Mouse (Mus musculus): ENCODE measurements around the gene Zfp110. TPM values are rescaled to one million over a fixed set of nuclear protein-coding genes. Genes with fewer than 3 reads are reported as not detected.

Gene Zfp110
- 10 to 100 TPM; 47.8 to 63.7 TPM for polyA plus RNA-seq (2017; shearing (Covaris generic))

GRCm38 (mm10) chr7:12834162-12835120 is at the start of gene Zfp110:
Zfp110 (plus strand) TSS chr7:12834761.

GRCm38 (mm10) chr7:12802866-12803726 is 31.5 kb upstream of the Zfp110 start, which contains the start of gene Zscan18:
Zscan18 (minus strand) TSS chr7:12803635.

GRCm38 (mm10) chr7:12818521-12819295 is 15.9 kb upstream of the Zfp110 start, which contains the start of gene Zfp329:
Zfp329 (minus strand) TSS chr7:12818858.

GRCm38 (mm10) chr7:12880911-12881660 is 46.5 kb downstream of the Zfp110 start, which contains the start of gene Zfp128:
Zfp128 (plus strand) TSS chr7:12881177.

GRCm38 (mm10) chr7:12897655-12898410 is 63.3 kb downstream of the Zfp110 start, which contains the start of gene Zscan22:
Zscan22 (plus strand) TSS chr7:12897815.

Other genes starting within 250 kb of the Zfp110 start
- under 1 TPM; 0.02 to 0.11 TPM for gene Vmn2r53, start 226.0 kb upstream of the Zfp110 start, polyA plus RNA-seq (2017; shearing (Covaris generic))
- gene Vmn2r54, start 194.4 kb upstream of the Zfp110 start, polyA plus RNA-seq (2017; shearing (Covaris generic)) = not detected
- not detected for gene Vmn2r55, start 149.8 kb upstream of the Zfp110 start, polyA plus RNA-seq (2017; shearing (Covaris generic))
- under 1 TPM in 1 of 2 experiments, not detected in 1; 0.14 TPM for gene Vmn2r56, start 99.8 kb upstream of the Zfp110 start, polyA plus RNA-seq (2017; shearing (Covaris generic))
- 1 to 10 TPM in 1 of 2 experiments, under 1 TPM in 1; 0.31 to 1.8 TPM for gene Zscan18, start 31.1 kb upstream of the Zfp110 start, polyA plus RNA-seq (2017; shearing (Covaris generic))
- 10 to 100 TPM; 13.2 to 14.9 TPM for gene Zfp329, start 15.9 kb upstream of the Zfp110 start, polyA plus RNA-seq (2017; shearing (Covaris generic))
- gene Zfp128, start 46.4 kb downstream of the Zfp110 start, polyA plus RNA-seq (2017; shearing (Covaris generic)) = 1 to 10 TPM; 3.3 to 4.0 TPM
- 10 to 100 TPM; 10.0 to 10.3 TPM for gene Zscan22, start 63.1 kb downstream of the Zfp110 start, polyA plus RNA-seq (2017; shearing (Covaris generic))
- gene Rps5, start 87.5 kb downstream of the Zfp110 start, polyA plus RNA-seq (2017; shearing (Covaris generic)) = 1,000 to 10,000 TPM in 1 of 2 experiments, 100 to 1,000 TPM in 1; 744 to 1,333 TPM
- under 1 TPM; 0.12 to 0.27 TPM for gene Rnf225, start 92.7 kb downstream of the Zfp110 start, polyA plus RNA-seq (2017; shearing (Covaris generic))
- 1 to 10 TPM; 5.5 to 6.0 TPM for gene Zfp324, start 131.1 kb downstream of the Zfp110 start, polyA plus RNA-seq (2017; shearing (Covaris generic))
- 1 to 10 TPM; 6.5 to 7.0 TPM for gene Zfp446, start 143.1 kb downstream of the Zfp110 start, polyA plus RNA-seq (2017; shearing (Covaris generic))
- gene Slc27a5, start 163.4 kb downstream of the Zfp110 start, polyA plus RNA-seq (2017; shearing (Covaris generic)) = under 1 TPM; 0.12 to 0.55 TPM
- gene Trim28, start 164.4 kb downstream of the Zfp110 start, polyA plus RNA-seq (2017; shearing (Covaris generic)) = 100 to 1,000 TPM in 1 of 2 experiments, 10 to 100 TPM in 1; 94.6 to 147 TPM
- gene Zbtb45, start 175.3 kb downstream of the Zfp110 start, polyA plus RNA-seq (2017; shearing (Covaris generic)) = 10 to 100 TPM; 23.0 to 27.9 TPM
- 100 to 1,000 TPM; 252 to 275 TPM for gene Chmp2a, start 200.0 kb downstream of the Zfp110 start, polyA plus RNA-seq (2017; shearing (Covaris generic))
- 100 to 1,000 TPM; 185 to 192 TPM for gene Ube2m, start 203.5 kb downstream of the Zfp110 start, polyA plus RNA-seq (2017; shearing (Covaris generic))
- under 1 TPM; 0.30 to 0.39 TPM for gene Mzf1, start 220.0 kb downstream of the Zfp110 start, polyA plus RNA-seq (2017; shearing (Covaris generic))

All from activated CD4-positive, CD25-positive, alpha-beta regulatory T cell (primary cell).